Mouse (Mus musculus) thymus, postnatal 36 days (tissue): ENCODE results near the gene Mpzl2.

Source experiments
- DNase-seq, 2 experiments: peaks; one replicate each; pipeline ENCODE4 v3.0.0; 2022; ENCODE audit warnings: mixed read lengths in 2 of 2

Mpzl2 gene

DNA sequence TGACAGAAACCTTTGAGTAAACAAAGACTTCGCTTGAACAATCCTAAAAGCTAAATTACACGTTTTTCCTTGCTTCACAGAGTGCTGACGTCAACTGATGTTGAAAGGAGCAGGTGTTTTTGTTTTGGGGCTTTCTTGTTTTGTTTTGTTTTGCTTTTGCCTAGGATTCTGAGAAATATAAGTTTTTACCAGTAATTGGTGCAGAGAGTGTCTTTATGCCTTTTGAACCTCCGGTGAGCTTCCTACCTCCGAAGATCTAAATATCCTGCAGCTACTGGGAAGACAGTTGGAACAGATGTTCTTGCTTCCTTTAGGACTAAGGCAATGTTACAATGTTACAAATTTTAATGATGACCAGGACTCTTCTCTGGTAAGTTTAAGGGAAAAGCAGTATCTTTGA, at the start of gene Mpzl2:
Mpzl2 (plus strand) TSS at position 301 of the 400 bp plus-strand sequence.
- no peak for DNase-seq

DNA sequence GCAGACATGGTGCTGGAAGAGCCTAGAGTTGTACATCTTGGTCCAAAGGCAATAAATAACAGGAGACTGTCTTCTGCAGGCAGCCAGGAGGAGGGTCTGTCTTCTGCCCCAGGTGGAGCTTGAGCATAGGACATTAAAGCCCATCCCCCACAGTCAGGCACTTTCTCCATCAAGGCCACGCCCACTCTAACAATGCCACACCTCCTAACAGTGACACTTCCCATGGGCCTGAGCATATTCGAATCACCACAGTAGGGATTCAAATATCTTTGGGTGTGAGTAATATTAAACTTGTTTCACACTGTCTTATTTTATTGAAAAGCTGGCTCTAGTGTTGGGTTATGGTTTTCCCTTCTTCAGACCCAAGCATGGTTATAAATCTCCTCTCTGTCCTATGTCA, 47.8 kb upstream of the Mpzl2 start:
- peak in 1 of 2 experiments; percentile 4 for DNase-seq

- DNase-seq = peak in 1 of 2 experiments; percentile 1
Measured at GRCm38 (mm10) chr9:44992271-44992670, 47.3 kb upstream of the Mpzl2 start.

GRCm38 (mm10) chr9:44993268-44993667, 46.3 kb upstream of the Mpzl2 start:
- DNase-seq = no peak

DNA sequence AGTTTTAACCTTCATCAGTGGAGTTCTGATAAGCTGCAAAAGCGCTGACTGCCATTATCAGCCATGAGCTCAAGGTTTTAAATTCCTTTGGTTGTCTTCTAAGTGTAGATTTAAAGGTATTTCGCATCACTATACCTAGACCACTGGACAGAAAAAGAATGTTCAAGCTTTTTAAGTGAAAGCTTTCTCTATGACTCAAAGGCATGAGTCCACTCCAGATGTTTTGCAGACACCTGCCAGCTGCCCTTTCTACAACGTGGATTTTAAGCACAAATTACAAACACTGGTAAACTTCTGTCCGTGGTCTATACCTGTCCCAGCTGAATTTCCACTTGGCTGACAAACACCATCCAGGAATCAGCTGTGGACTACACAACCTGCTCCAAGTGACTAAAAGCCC, 44.6 kb upstream of the Mpzl2 start:
- no peak for DNase-seq

DNA sequence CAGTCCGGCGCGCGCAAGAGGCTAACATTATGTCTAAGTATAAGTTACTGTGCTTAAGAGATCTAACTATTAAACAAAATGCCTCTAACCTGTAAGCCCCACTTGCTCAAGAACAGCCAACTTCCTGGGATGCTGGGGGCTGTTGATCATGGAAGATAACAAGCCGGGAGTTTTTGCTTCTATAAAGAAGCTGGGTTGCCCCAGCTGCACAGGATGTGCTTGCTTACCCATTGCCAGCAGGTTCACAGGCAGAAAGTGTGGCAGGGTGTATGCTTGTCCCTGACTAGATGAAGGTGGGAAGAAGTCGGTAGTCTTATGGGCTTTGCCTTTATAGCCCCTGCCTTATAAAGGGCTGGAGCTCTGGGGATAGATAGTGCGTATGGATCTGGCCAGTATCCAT, 43.0 kb upstream of the Mpzl2 start:
- DNase-seq = peak; percentile 48 to 76

GRCm38 (mm10) chr9:44998138-44998537, 41.5 kb upstream of the Mpzl2 start:
- DNase-seq = peak; percentile 52 to 67

GRCm38 (mm10) chr9:44999171-44999570, 40.4 kb upstream of the Mpzl2 start:
- DNase-seq = peak; percentile 42 to 57

DNA sequence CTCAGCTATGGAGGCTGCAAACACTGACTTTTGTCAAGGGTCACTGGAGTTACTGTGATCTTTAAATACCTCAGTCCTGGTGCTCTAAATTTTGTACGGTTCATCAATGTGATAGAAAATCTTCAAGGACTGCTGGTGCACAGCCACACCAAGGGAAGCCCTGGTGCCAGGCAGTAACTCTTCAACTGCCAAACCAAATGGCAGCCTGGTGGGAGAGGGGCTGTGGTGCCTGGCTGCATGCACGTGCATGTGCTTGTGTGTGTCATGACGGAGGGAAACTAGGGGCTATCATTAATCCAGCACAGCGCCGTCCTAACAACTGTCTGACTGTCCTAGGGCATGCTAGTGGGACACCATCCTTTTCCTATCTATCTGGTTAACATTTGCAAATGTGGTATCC, 39.8 kb upstream of the Mpzl2 start:
- peak in 1 of 2 experiments; percentile 32 for DNase-seq

GRCm38 (mm10) chr9:45000249-45000648, 39.4 kb upstream of the Mpzl2 start:
- DNase-seq = peak in 1 of 2 experiments; percentile 24

DNA sequence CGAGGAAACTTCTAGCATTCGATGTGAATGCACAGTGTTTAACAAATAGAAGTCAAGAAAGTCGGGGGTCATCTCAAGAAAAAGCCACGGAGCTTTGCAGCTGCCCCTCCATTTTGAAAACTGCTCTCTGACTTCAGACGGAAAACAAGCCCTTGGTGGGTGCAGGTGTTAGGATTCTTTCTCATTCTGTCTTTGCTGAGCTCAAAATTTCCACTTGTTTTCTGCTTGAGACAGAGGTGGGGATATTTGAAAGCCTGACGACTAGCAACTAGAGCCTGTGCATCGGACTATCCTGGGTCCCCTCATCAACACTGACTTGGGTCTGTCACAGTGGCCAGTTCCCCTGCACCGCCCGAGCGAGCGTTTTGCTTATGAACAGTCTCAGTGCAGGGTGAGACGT, 32.2 kb upstream of the Mpzl2 start:
- DNase-seq = peak in 1 of 2 experiments; percentile 42

DNA sequence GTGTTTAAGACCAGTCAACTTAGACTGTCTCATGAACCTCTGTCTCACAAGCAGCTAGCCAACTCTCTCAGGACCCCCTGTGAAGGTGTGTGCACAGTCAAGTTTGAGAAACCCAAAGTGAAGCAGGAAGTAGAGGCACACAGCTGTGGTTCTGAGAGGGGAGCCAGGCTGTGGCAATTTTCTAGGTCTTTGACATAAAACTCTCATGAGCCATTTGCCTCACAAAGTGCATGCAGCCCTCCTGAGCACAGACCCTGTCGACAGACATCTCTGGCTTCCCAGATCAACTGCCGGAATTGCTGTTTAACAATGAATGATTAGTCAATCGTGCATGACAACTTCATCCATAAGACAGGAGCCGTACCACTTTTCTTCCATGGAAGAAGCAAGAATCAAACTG, 31.3 kb upstream of the Mpzl2 start:
- DNase-seq = peak; percentile 65 to 76

DNA sequence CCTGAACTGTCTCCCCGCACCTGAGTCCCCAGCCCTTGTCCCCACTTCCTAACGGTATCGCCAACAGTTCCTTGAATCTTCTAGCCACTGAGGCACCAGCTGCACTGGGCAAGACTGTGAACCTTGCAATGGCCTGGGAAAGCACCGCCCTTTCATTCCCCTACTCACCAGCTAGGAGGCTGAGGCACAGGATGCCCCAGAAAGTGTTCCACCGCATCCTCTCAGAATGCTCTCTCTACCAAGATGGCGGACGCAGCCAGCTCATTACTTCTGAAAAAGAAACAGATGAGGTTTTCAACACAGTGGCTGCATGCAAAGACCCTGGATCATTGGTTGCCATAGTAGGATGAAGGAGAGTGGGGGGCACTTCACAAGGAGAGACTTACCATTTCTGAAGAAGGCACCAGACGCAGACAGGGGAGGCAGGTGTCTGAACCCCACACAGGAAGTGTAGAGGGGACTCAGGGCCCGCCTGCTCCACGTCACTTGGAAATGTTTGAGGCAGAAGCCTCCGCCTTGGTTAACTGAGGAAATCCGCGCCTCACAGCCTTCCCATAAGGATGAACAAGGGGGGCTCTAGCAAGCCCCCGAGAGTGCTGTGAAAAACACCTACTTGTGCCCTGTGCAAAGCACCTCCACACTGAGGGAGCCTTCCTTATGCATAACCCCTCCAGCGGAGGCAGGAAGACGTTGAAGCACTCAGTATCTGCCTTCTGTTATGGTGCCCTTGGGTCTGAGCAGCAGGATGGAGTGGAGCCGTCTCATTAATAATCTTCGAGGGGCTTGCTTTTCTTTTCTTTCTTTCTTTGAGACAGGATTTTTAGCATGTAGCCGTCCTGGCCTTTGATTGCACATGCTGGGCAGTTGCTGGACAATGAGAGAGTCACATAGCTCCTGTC, 30.2 kb upstream of the Mpzl2 start, which contains the start of gene Cd3e:
Cd3e (minus strand) TSS at position 448 of the 899 bp plus-strand sequence.
- peak; percentile 82 to 88 for DNase-seq

GRCm38 (mm10) chr9:45010461-45010860, 29.1 kb upstream of the Mpzl2 start:
- peak; percentile 67 to 80 for DNase-seq

DNA sequence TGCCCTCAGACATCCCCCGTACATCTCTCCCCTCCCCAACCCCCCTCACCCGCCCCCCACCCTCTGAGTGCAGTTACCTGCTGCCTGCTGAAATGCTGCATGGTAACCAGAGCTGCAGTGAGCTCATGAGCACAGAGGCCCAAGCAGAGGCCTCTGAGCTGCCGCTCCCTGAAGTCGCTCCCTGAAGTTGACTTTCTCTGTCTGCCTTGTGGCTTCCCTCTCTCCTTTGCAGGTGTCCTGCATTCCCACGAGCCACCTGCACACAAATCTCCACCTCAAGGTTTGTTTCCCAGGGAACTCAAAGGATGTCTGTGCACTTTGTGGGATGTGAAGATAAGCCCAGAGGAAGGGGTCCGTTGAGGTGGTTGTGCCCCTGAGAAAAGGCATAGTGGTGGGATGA, 28.3 kb upstream of the Mpzl2 start:
- peak; percentile 34 to 51 for DNase-seq

- DNase-seq = peak; percentile 33 to 57
Measured at GRCm38 (mm10) chr9:45014879-45015278, 24.7 kb upstream of the Mpzl2 start.

DNA sequence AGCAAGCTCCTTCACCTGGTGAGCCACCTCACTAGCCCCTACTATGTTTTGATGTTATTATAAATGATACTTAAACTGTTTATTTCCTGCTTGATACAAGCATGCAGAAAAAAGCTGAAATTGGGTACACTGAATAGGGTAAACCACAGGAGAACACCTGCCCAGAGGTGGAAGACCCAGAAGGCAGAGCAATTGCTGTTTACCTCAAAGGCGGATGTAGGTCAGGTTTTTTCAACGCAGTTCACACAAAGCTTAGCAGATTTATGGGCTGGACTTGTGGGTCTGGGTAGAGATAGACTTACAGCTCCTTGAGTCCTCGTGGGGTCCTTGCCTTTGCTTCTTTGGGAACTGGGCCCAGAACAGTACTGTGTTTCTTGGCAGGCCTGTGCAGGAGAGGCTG, 23.8 kb upstream of the Mpzl2 start:
- peak; percentile 36 to 65 for DNase-seq

- DNase-seq = no peak
Measured at GRCm38 (mm10) chr9:45018031-45018430, 21.6 kb upstream of the Mpzl2 start.

DNA sequence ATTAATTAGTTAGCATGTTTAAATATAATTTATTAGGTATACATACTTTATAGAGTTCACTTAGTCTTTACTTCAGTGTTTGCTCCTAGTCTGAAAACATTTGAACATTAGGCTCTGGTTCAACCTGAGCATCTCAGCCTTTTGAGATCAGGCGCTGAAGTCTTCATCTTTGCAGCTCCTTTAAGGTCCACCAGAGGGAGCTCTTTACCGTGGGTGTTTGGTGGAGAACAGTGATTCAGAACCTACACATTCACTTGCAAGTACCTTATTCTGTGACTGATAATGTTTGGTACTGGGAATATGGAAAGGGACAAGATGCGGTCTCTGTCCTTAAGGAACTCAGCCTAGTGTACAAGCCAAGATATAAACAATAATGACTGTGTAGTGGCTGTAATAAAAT, 16.8 kb upstream of the Mpzl2 start:
- peak; percentile 64 to 65 for DNase-seq

- DNase-seq = no peak
Measured at GRCm38 (mm10) chr9:45023638-45024037, 16.0 kb upstream of the Mpzl2 start.

DNA sequence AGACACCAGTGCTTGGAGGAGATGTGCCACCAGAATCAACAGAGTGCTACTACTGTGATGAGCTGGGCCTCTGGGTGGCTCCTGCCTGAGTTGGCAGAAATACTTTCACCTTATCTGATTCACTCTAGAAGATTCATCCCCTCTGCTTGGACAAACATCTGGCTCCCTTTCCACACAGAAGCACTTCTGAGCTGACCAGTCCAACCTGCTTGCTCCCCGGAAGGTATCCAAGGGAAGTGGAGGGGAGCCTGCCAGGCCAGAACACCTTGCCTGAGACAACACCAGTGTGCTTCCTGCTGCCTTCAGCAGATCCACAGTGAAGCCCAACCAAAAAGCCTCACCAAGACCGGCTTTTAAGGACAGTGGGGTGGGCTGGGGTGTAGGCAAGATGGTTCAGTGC, 15.4 kb upstream of the Mpzl2 start:
- DNase-seq = no peak

DNA sequence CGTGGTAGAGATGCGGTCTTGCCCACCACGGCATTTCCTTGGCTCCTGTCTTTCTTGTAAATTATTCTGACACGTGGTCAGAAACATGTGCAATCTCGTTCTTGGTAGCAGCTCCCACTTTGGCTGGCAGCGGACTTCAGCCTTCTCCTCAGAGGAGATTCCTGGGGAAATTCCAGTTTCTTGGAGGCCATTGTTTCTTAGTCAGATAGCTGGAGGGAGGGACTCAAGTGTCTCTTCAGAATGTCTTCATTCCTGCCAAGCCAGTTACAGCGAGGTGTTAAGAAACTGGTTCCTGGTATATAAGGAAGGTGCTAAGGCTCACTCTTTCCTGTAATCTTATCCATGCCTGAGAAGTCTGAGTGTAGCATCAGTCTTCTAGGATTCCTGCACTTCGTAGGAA, 12.2 kb upstream of the Mpzl2 start:
- DNase-seq = no peak

DNA sequence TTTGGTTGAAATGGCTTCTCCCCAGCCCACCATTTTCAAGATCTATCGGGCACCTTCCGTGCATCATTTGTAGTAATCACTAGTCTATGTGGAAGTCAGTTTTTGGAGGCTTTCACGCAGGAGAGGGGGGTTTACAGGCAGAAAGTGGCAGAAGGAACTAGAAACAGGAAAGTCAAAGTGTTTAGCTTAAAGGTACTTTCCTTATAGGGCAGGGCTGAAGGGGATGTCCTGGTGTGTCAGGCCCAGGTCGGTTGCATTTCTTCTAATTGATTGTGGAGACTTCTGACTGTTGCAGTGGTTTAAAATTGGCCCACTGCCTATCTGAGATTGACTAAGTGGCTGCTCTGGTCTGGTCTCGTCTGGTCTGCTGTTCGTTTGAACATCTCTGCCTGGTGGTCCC, 9.3 kb upstream of the Mpzl2 start:
- no peak for DNase-seq

DNA sequence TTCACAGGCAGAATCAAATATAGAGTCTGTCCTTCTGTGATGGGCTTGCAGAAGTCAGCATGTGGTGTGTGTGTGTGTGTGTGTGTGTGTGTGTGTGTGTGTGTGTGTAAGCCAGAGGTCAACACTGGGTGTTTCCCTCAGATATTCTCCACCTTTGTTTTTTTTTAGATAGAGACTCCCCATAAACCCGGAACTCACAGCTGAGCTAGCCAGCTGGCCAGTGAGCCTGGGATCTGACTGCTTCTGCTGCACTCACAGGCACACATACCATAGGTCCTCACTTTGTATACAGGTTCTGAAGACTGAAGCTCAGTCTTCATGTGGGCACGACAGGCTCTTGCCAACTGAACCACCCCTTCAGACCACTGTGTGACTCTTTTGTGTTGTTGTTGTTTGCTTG, 7.3 kb upstream of the Mpzl2 start:
- no peak for DNase-seq

- no peak for DNase-seq
Measured at GRCm38 (mm10) chr9:45034526-45034925, 5.1 kb upstream of the Mpzl2 start.
